Mouse (Mus musculus): ENCODE measurements around the gene 3110040M04Rik. TPM values are rescaled to one million over a fixed set of nuclear protein-coding genes. Genes with fewer than 3 reads are reported as not detected.
A peak's percentile ranks its signal among the peaks of the same experiment; 100 is the strongest.

The 3110040M04Rik gene
- total and polyA plus RNA-seq, 3 experiments = 0.19 to 0.25 TPM; not detected in 1

- peaks cover 14 to 20% of the 10 kb centered on the region in 2 experiments for H3K4me1 ChIP-seq (ENCODE audit: control insufficient read depth in 1 of 2, insufficient read depth in 2 of 2, low read length in 2 of 2)
- no peaks in the 10 kb centered on the region for H3K79me2 ChIP-seq (ENCODE audit: control insufficient read depth, insufficient read depth, low read length, poor library complexity)
- no peaks in the 10 kb centered on the region for H3K27me3 ChIP-seq (ENCODE audit: control insufficient read depth in 1 of 2, insufficient read depth in 2 of 2, low read length in 2 of 2)
- TF ChIP-seq MYC (IDR thresholded peaks at IDR 0.05; ENCODE audit: low read depth, low read length) = 0 out of 2 replicates have a peak, but pooled peaks have one; percentile 23
- 0 out of 2 replicates have a peak, but pooled peaks have one; percentile 20 for TF ChIP-seq ETS1 (IDR thresholded peaks at IDR 0.05; ENCODE audit: low read depth, low read length)
- peak; percentile 57; the same call in 1 of the 2 replicates for TF ChIP-seq MAX (IDR thresholded peaks at IDR 0.05; ENCODE audit: low read length)
- peak; percentile 41; the same call in 1 of the 2 replicates for TF ChIP-seq SIN3A (IDR thresholded peaks at IDR 0.05; ENCODE audit: low read length)
- peak in 1 of 2 experiments; percentile 46; a peak in 1 of 4 replicates for TF ChIP-seq EP300 (IDR thresholded peaks at IDR 0.05; ENCODE audit: low read depth in 1 of 2, low read length in 2 of 2)
- TF ChIP-seq MXI1 (IDR thresholded peaks at IDR 0.05; ENCODE audit: low read depth, low read length) = peak; percentile 55; the same call in 1 of the 2 replicates
- peak; percentile 38; the same call in 1 of the 2 replicates for TF ChIP-seq GATA1 (IDR thresholded peaks at IDR 0.05; ENCODE audit: low read depth, low read length)
- TF ChIP-seq CHD2 (IDR thresholded peaks at IDR 0.05; ENCODE audit: low read length) = no peak
- no peak for TF ChIP-seq ZMIZ1 (IDR thresholded peaks at IDR 0.05; ENCODE audit: low read depth, low read length)
- no peak overlapping the region for H3K4me3 ChIP-seq (ENCODE audit: control insufficient read depth in 1 of 2, insufficient read depth in 1 of 2, low read depth in 2 of 2, low read length in 2 of 2)
- H3K27ac ChIP-seq (ENCODE audit: control insufficient read depth, low read depth, low read length) = no peak overlapping the region
- peaks cover 0 to 12% of the 10 kb centered on the region in 2 experiments; a peak in 2 of 4 replicates for H3K36me3 ChIP-seq (ENCODE audit: control insufficient read depth in 1 of 2, insufficient read depth in 2 of 2, low read length in 2 of 2)
- H3K9ac ChIP-seq (ENCODE audit: control insufficient read depth, low read depth, low read length, poor library complexity, severe bottlenecking) = no peak overlapping the region
- DNase-seq (ENCODE audit: low read depth, low spot score) = peak; percentile 23
- H3K9me3 ChIP-seq (replicated peaks; ENCODE audit: insufficient read depth, low read length) = no peaks in the 10 kb centered on the region
These were observed 37.9 kb upstream of the 3110040M04Rik start for GRCm38 (mm10) chr1:151166031-151166430.

GRCm38 (mm10) chr1:151167297-151168047, 36.4 kb upstream of the 3110040M04Rik start:
- Histone ChIP-seq H3K27ac (ENCODE audit: control insufficient read depth, low read depth, low read length) (no peak overlapping the region), H3K9ac (ENCODE audit: control insufficient read depth, low read depth, low read length, poor library complexity, severe bottlenecking) (no peak overlapping the region), H3K27me3 (ENCODE audit: control insufficient read depth in 1 of 2, insufficient read depth in 2 of 2, low read length in 2 of 2) (no peaks in the 10 kb centered on the region), H3K36me3 (ENCODE audit: control insufficient read depth in 1 of 2, insufficient read depth in 2 of 2, low read length in 2 of 2) (peaks cover 0 to 26% of the 10 kb centered on the region in 2 experiments; a peak in 2 of 4 replicates), H3K9me3 (replicated peaks; ENCODE audit: insufficient read depth, low read length) (no peaks in the 10 kb centered on the region), H3K4me1 (ENCODE audit: control insufficient read depth in 1 of 2, insufficient read depth in 2 of 2, low read length in 2 of 2) (peaks cover 27 to 28% of the 10 kb centered on the region in 2 experiments), H3K79me2 (ENCODE audit: control insufficient read depth, insufficient read depth, low read length, poor library complexity) (no peaks in the 10 kb centered on the region), H3K4me3 (ENCODE audit: control insufficient read depth in 1 of 2, insufficient read depth in 1 of 2, low read depth in 2 of 2, low read length in 2 of 2) (no peak overlapping the region)
- TF ChIP-seq MAFK (IDR thresholded peaks at IDR 0.05; ENCODE audit: borderline replicate concordance, low read depth, low read length) (no peak), CHD1 (IDR thresholded peaks at IDR 0.05; ENCODE audit: low read depth, low read length) (no peak), RCOR1 (IDR thresholded peaks at IDR 0.05; ENCODE audit: low read depth, low read length) (no peak), BHLHE40 (IDR thresholded peaks at IDR 0.05; ENCODE audit: borderline replicate concordance, low read depth, low read length) (no peak), MYC (IDR thresholded peaks at IDR 0.05; ENCODE audit: low read depth, low read length) (no peak), ZKSCAN1 (IDR thresholded peaks at IDR 0.05; ENCODE audit: low read depth, low read length) (no peak), E2F4 (IDR thresholded peaks at IDR 0.05; ENCODE audit: borderline replicate concordance, low read depth, low read length) (no peak), KAT2A (conservative IDR thresholded peaks at IDR 0.05; ENCODE audit: low read depth, low read length) (no peak), POLR2A (IDR thresholded peaks at IDR 0.05; ENCODE audit: control insufficient read depth in 1 of 2, insufficient read depth in 1 of 2, low read depth in 1 of 2, low read length in 2 of 2, poor library complexity in 1 of 2) (no peak)
- DNase-seq (ENCODE audit: low read depth, low spot score) = peak; percentile 20

Measured in MEL (cell line).